Mouse (Mus musculus) urinary bladder, postnatal 25 days (tissue): ENCODE data around the gene Stk17b.
"Not testable (repeated sequence)": the region's sequence is repeated elsewhere in the genome, so short reads cannot be mapped to it uniquely, and the experiment has no call there.

Source experiments
- DNase-seq: peaks from one replicate; pipeline ENCODE4 v3.0.0; 2022; ENCODE audit warnings: low spot score

The Stk17b gene

DNA sequence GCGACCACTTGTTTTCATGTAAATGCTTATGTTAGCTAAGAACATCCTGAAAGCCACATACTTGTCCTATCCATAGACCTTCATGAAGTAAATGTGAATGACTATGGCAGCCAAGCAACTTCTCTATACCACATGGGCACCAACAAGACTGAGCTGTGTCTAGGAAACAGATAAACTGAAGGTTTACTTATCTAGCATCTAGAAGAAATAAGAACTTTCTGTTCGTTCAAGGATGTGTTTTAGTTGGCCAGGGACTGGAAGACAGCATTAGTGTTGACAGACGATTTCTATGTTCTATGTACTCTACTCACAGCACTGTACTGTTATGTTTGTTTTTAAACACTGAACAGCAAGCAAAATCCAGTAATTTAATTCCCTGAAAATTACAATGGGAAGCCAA is 2.9 kb downstream of the Stk17b start:
- DNase-seq: no peak

DNA sequence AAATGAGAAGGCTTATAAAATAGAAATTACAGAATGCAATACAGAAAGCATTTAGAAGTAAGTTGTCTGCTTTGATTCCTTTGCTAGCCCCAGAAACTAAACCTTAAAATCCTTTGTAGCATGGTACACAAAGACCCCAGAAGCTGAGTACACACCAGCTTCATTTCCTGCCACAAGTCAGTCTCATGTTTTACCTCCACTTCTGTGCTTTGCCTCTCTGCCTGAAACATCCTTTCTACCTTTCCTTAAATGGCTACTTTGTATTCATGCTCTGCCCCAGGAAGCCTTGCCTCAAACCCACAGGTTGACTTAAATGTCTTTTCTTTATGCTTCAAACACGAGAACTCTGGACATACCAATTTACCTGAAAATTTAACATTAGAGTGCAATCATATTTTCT is 3.7 kb downstream of the Stk17b start:
- no peak for DNase-seq

GRCm38 (mm10) chr1:53776176-53776905 is 8.7 kb downstream of the Stk17b start:
- no peak for DNase-seq

GRCm38 (mm10) chr1:53775545-53775944 is 9.5 kb downstream of the Stk17b start:
- no peak for DNase-seq

GRCm38 (mm10) chr1:53775036-53775435 is 10.0 kb downstream of the Stk17b start:
- DNase-seq: no peak

GRCm38 (mm10) chr1:53774571-53774970 is 10.5 kb downstream of the Stk17b start:
- DNase-seq: no peak

DNA sequence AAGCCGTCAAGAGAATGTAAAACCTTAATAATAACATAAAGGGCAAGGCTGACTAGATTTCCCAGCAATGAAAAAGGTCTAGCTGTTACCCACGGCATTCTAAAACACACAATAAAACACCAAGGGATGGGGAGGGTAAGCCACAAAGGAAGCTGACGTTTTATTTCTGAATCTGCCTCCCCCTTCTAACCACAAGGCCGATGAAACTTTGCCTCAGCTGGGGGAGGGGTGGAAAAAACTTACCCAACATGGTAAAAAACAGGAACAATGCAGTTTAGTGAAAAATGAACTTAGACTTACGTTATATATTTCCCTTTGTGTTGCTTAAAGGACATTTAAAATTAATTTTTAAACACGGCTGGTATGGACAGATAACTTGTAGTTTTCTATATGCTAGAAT is 11.0 kb downstream of the Stk17b start:
- DNase-seq: no peak

GRCm38 (mm10) chr1:53772967-53773366 is 12.1 kb downstream of the Stk17b start:
- no peak for DNase-seq

DNA sequence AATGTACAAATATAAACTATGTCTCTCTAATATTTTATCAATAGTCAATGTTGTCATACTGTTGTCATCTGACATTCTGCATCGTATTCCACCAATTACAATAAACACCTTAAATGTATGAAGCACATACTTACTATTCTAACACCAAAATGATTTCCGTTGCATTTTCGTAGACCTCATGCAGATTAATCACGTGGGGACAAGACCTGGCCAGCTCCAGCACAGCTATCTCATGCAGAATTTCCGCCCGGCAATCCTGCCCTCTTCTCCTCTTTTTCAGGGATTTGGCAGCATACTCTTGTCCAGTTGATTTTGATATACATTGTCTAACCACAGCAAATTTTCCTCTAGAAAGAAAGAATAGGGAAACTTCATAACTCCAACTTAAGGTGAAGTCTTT is 13.5 kb downstream of the Stk17b start:
- DNase-seq: no peak

DNA sequence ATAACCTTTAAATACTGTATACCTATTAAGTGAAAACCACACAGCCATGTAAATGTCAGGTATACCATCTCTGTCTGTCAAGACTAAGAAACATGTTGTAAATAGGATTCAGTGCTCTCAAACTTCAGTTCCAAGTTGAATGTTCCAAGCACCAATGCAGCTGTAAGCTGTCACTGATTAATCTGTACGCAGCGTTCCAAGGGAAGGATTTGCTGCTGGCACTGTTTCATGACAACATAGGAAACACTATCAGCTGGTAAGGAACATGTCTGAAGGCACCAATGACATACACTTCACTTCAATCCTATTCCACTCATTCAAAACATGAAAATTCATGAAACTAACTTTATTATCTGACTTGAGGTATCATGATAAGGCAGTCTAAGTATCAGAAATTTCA is 18.9 kb downstream of the Stk17b start:
- DNase-seq: no peak

DNA sequence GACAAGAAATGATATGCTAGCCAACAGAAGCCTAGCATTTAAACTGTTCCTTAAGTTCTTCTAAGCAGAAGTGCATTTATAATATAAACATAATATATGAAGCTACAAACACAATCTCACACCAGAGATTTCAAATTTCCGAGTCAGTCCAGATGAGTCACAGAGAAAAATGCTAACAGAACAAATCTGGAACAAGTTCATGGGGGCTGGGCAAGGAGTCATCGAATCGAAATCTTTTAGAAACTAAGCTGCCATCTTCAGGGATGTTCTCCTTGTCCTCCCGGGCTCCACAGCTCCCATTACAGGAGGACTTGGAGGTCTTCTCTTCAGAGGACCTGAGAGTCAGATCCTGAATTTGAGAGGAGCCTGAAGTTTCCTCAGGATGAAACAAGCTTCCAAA is 27.7 kb downstream of the Stk17b start:
- no peak for DNase-seq

DNA sequence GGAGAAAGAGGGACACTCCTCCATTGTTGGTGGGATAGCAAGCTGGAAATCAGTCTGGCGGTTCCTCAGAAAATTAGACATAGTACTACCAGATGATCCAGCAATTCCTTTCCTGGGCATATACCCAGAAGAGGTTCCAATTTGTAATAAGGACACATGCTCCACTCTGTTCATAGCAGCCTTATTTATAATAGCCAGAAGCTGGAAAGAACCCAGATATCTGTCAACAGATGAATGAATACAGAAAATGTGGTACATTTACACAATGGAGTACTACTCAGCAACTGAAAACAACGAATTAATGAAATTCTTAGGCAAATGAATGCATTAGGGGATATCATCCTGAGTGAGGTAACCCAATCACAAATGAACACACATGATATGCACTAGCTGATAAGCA is 31.5 kb downstream of the Stk17b start:
- DNase-seq: not testable (repeated sequence)

- no peak for DNase-seq
Measured at GRCm38 (mm10) chr1:53751144-53751543, 33.9 kb downstream of the Stk17b start.

DNA sequence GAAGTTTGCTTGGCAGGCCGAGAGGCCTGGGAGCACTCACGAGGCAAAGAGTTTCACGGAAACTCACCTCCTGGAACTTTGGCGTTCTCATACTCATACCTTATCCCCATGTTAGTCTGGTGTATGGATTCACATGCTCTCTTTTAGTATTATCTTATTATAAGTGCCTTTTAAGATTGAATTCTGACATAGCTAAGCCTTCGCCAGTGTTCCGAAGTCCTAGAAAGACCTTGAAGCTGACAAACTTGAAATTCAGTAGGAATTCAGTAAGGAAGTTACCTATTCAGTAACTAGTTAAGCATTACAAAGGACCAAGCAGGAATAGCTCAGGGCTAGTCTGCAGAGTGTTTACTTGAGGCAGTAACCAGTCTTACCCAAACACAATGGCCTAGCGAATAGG is 34.3 kb downstream of the Stk17b start:
- DNase-seq: not testable (repeated sequence)

- not testable (repeated sequence) for DNase-seq
Measured at GRCm38 (mm10) chr1:53749881-53750385, 35.1 kb downstream of the Stk17b start.

GRCm38 (mm10) chr1:53748571-53748970 is 36.5 kb downstream of the Stk17b start:
- no peak for DNase-seq

DNA sequence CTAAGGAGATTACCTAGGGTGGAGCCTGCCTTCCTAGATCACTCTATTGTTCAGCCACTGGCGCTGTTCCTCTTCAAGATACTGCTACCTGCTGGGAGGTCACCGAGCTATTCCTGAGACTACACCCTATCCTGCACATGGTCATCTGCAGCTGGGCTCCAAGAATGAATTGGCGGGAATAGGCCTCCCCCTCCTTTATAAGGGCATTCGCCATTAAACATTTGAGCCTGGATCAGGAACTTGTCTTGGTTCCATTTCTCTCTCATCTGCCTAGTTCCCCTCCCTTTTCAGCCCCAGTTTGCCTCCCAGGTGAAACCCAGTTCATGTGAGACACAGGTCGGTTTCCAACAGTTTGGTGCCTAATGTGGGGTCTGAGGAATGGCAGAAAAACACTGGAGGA is 39.0 kb downstream of the Stk17b start:
- no peak for DNase-seq

DNA sequence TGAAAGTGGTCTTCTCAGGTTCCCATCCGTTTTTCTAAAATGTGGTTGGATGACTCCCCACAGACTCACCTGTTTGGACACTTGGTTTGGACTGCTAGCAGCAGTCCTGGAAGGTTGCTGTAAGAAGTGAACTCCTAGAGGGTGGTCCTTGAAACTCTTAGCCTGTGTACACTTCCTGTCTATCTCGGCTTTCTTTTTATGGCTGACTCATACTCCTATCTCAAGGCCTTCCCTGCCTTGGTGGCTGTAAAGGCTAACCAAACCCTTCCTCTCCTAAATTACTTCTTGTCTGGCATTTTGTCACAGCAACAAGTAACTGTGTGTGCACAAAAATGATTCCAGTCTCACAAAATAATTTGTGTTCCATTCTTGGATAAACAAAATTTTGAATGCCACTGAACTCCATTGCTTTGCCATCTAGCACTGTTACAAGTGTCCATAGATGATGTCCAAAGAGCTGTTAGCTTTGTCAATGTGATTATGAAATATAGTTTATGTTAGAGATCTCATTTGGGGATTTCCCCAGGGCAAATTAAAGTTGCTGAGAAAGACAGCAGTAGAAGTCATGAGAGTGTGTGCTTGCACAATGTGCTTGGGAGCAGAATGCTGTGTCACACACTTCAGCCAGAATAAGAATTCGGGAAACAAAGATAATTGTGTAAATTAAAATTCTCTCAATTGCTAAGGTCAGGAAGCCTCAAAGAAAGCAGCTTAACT is 43.1 kb downstream of the Stk17b start:
- no peak for DNase-seq

- no peak for DNase-seq
Measured at GRCm38 (mm10) chr1:53740777-53741336, 44.2 kb downstream of the Stk17b start.

DNA sequence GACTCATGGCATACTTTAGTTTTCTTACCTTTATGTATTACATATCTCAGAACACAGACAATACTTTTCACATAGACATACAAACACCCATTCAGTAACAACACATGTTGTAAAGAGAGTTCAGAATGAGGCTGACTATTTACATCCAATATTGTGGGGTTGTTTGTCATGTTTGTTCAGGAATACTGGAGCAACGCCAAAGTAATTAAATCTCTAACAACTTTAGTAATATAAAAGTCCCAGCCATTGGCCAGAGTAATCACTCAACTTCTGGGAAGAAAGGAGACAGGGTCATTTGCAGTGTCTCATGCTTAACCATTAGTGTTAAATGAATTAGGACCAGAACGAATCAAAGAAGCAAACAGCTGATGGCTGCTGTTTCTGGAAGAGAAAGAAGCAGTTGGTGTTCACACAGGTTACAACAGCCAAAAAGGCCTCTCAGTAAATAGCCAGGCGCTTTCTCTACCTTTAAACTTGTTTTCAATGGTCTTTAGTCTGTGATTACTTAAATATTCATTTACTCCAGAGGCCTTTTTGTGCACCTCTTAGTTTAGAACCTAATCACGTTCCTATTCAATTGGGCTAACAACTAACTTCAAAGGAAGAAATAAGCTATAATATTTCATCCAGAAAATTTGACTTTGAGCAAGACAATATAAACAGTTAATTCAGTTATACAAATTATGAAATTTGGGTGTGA is 44.8 kb downstream of the Stk17b start:
- DNase-seq: not testable (repeated sequence)

DNA sequence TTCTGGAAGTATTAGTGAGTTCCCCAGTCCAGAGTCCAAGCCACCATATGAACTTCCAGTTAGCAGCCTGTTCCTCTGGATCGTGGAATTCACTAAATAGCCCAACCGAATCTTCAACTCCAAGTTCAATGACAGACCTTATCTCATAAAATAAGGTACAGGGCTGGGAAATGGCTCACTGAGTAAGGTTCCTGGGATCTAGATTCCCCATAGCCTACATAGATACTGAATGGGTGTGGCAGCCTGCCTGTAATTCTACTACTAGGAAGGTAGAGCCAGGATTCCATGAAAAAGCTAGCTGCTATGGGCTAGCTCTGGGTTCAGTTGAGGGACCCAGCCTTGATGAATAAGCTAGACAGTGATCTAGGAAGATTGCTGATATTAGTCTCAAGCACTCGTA is 48.4 kb downstream of the Stk17b start:
- no peak for DNase-seq

- no peak for DNase-seq
Measured at GRCm38 (mm10) chr1:53728489-53729225, 56.4 kb downstream of the Stk17b start.
